Mouse (Mus musculus) left cerebral cortex, postnatal 36 days (tissue): Measurements from ENCODE around the gene Grk6. TPM values are rescaled to one million over a fixed set of nuclear protein-coding genes. Genes with fewer than 3 reads are reported as not detected.
A peak's percentile ranks its signal among the peaks of the same experiment; 100 is the strongest.

Experiments
- DNase-seq, 2 experiments: peaks; one replicate each; pipeline ENCODE4 v3.0.0; 2021 to 2022; ENCODE audit warnings: low spot score in 2 of 2, mixed read lengths in 1 of 2
- intact Hi-C: fragments of 180-260 bp; cut with DNase I; formaldehyde crosslinking; loops from one replicate; pipeline ENCODE4 v1.15.1; 2025
- total RNA-seq, 2 experiments: library from RNA; stranded (reverse); gene quantifications; 2 replicates each; pipeline ENCODE4 v1.2.3; 2021

Grk6 gene
- total RNA-seq, 2 experiments from 2014 or later = 63.4 to 65.2 TPM

DNA sequence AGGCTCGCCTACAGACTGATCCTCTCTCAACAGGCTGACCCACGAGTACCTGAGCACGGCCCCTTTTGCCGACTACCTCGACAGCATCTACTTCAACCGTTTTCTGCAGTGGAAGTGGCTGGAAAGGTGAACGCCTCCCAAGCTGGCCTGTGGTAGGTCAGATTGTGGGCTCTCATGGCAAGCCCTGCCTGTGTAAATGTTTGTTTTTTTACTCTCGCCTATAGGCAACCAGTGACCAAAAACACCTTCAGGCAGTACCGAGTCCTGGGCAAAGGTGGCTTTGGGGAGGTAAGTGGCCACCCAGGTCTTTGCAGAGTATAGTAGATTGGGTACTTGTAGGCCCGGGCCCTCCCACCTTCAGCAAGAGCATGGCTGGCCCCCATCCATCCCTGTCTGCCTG is 6.4 kb downstream of the Grk6 start:
- intact Hi-C loops = no loop called here
- no peak for DNase-seq

DNA sequence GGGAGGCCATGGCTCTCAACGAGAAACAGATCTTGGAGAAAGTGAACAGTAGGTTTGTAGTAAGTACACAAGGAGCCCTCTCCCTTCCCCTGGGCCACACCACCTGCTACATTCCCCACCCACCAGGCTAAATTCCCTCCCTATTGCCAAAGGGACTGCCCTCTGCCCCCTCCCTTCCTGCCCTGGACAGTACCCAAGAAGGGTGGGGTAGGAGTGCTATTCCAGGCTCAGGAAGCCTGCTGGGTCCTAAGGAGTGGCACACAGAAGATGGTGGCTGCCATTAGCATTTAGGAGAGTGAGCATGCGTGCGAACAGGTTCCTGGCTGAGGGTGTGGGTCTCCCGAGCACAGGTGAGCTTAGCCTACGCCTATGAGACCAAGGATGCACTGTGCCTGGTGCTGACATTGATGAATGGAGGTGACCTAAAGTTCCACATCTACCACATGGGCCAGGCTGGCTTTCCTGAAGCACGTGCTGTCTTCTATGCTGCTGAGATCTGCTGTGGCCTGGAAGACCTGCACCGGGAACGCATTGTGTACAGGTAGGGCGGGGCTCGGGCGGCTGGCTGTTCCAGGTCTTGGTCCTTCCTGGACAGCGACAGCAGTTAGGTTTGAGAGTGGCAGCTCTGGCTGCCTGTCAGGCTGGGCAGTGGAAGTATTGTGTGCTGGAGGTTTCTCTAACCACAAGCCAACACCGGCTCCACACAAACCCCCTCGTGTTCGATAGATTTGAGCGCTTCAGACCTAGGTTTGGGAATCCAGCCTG is 7.1 kb downstream of the Grk6 start:
- DNase-seq = no peak
- intact Hi-C loops = no loop called here

DNA sequence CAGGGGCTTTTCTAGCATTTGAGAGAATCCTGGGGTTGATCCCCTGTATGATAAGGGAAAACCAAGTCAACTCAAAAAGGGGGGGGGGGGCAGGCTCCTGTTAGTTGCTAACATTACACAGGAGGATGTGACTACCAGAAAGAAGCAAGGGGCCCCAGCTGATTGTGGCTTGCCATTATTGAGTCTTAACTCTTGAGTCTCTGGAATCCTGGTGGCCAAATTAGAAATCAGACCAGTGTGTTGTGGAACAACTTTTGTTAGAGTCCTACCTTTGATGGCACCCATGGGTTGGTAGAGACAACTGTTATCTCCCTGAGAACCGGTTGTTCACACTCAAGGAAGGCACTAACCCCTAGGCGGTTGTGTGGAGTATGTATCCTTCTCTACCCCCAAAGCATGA is 18.1 kb downstream of the Grk6 start:
- intact Hi-C loops = no loop called here
- no peak for DNase-seq

DNA sequence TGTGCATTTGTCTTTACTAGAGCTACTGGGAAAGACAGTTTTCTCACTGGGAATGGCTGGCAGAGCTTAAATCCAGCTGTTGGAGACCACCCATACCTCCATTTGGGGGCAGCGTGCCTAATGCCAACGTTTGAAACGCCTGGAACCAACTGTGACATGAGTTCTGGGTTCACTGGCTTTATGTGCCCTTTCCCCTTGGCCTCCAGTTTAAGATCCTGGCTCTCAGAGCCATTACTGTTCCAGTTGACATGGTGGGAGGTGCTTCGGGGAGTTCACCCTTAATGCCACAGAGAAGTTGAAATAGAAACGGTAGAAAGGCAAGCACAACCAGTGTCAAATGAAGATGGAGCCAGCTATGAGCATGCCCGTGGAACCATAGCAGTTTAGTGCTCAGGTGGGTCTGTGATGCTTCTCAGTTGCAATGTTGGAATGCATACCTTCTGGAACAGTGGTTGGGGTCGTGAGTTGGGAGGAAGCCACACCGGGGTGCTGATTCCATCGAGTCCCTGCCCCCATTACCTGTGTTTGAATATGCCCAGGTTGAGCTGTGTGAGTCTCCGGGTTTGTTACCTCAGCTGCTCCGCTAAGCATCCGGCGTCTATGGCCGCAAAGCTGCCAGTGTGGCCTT is 18.6 kb downstream of the Grk6 start:
- intact Hi-C loops = no loop called here
- peak in 1 of 2 experiments; percentile 54 for DNase-seq

DNA sequence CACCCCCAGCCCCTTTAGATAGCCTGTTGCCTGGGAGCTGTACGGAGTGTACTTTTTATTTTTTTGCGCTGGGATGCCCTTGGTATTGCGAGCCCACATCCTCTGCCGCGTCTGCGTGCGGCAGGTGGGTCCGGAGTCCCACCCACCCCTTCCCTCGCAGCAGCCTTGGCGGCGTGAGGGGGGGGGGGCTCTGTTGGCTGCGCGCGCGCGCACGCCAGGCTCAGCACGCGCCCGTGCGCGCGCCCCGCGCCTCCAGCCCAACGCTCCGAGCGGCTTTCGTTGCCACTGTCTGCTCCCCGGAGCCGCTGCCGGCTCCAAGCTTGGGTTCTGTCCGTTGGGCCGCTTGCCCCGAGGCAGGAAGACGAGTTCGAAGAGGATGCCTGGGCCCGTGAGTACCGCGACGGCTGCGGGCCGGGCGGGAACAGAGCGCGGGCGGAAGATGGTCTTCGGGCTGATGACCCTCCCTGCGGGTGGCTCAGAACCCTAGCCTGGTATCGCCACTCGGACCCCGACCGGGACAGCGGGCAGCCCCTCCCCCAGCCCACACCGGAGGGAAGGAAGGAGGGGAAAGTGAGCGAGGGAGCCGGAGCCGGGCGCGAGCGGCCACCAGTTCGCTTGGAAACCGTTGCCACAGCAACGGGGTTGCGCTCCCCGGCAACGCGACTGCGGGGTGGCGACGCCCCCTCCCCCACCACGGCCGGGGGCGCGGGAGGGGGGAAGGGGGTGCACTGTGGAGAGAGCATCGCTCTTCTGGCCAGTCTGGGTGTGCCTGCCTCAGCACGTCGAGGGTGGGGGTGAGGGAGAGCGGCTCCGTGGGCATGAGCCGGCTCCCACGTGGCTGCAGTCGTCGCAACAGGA is 19.4 kb downstream of the Grk6 start, which contains the start of gene Prr7:
TSS of gene Prr7 (plus strand) at position 241 of the 858 bp plus-strand sequence.
- intact Hi-C loops = no loop called here
- peak; percentile 71 to 81 for DNase-seq

DNA sequence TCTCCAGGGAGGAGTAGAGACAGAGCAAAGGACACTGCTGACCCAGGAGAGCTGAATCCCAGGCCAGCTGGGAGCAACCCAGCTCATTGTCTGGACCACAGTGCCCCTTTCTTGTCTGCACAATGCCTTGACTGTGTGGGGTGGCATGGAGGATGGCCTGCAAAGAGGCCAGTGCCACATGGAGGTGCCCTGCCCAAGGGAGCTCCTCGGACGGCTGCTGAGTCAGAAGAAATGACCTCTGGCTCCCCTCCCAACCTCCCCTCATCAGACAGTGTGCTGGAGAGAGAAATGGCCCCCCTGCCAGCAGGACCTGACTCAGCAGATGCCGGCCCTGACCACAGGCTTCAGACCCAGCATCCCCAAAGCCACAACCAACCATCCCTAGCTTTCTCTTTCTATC is 20.3 kb downstream of the Grk6 start:
- intact Hi-C loops = no loop called here
- peak in 1 of 2 experiments; percentile 46 for DNase-seq

DNA sequence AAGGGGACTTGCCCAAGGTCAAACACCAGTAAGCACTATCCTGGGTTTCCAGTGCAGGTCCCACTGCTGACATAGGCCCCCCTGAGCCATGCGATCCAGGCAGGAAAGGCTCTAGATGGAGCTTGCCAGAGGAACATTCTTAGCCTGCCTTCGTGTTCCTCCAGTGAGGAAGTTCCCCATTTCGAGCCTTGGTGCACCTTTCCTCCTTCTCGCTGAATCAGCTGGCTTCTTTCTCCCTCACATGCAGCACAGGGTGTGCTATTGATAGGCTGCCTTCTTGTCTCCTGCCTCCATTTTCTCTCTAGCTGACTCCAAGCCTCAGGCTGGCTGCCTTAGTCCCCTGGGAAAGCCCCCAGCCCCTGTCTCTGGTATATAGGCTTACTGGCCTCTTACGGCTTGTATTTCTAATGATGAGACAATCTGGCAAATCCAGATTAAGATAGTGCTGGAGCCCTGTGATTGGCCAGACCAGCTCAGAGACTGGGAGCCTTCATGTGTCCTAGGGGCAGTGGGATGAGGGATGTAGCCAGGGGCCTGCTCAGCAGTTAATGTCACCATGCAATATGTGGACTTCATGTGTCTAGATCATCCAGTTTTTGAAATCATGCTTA is 21.1 kb downstream of the Grk6 start:
- DNase-seq = peak; percentile 33 to 48
- intact Hi-C loops = loop anchor here (2.0 kb wide), 1 partner anchor 61 kb away; no protein-coding TSS in a partner anchor

DNA sequence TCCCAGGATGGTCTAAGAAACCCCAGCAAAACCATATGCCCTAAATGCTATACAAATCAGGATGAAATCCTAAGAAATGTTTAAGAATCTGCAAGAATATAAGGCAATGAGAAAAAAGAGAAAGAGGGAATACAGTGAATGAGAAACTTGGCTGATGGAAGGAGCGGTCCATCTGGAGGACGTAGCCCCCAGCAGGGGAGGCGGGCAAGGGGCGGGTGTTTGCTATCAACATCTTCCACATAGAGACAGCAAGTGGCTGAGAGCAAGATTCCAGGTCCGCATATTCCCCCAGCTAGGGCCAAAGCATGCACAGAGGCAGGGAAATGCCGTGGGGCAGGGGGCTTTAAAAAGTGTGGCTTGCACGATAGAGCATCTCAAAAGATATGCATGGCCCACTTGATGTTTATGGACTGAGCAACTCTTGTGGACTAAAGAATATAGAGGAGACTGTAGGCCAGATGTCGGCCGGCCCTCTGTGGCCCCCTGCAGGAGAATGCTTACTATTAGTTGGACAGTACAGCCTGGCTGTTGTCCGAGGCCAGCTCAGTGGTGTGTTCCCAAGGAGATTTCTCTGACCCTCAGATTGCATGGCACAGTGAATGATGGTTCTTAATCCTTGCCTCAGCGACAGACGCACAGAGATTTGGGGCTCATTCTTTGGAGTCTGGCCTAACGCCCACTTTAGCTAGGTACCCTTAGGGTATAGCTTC is 24.1 kb downstream of the Grk6 start:
- intact Hi-C loops = no loop called here
- no peak for DNase-seq

DNA sequence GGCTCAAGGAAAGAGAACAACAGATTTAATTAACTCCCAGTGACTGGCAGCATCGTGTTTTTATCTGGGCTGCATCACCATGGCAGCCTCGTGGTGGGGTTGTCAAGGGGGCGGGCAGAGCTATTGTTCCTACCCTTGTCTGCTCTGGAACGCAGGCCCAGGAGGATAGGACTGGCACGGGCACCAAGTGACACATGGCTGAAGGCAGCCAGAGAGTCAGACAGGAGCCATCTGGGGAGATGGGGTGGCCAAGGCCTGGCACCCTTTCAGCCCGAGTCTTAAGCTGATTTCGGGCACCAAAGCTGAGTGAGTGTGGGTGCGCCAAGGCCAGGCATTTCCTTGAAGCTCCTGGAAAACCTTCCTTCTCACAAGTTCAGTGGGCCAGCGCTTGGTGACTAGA is 25.5 kb downstream of the Grk6 start:
- intact Hi-C loops = loop anchor here (2.0 kb wide), 1 partner anchor 52 kb away; no protein-coding TSS in a partner anchor
- peak; percentile 51 to 63 for DNase-seq

DNA sequence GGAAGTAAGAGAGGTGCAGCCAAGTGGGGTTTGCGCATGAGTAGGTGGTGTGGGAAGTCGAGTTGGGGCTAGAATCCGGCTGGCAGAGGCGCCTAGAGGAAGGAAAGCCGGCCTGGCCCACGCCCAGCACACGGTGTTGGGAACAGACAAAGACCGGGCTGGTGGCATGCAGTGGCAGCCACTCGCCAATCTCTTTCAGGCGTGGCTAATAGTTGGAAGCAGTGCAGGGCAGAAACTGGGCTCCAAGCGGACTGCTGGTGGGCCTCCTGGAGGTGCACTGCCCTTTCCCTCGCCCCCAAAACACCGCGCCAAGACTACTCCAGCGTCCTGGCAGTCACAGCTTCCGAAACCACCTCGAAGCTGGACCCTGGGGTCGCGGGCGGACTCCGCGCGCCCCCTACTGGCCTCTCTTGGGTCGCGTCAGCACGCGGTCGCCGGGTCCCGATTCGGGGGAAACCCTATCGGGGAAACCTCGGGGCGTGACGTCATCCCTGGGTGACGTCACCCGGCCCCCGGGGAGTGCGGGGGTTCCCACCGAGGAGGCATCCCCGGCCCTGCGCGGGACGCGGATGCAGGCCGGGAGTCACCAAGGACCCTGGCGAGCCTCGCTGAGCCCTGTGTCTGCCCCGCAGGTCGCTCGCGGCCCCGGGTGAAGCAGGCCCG is 26.4 kb downstream of the Grk6 start:
- peak; percentile 78 to 84 for DNase-seq
- intact Hi-C loops = loop anchor here (2.0 kb wide), 1 partner anchor 52 kb away; no protein-coding TSS in a partner anchor

DNA sequence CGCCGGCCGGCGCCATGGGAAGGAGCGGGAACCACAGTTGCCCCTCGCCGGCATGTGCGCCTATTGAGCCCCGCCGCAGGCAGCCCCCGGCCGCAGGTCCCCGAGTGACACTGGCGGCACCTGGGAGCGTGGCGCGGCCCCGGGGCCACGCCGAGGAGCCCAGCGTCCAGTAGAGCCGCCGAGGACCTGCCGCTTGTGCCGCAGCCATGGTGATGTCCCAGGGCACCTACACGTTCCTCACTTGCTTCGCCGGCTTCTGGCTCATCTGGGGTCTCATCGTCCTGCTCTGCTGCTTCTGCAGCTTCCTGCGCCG is 26.9 kb downstream of the Grk6 start:
- intact Hi-C loops = loop anchor here (2.0 kb wide), 2 partner anchors 45 to 53 kb away; no protein-coding TSS in a partner anchor

DNA sequence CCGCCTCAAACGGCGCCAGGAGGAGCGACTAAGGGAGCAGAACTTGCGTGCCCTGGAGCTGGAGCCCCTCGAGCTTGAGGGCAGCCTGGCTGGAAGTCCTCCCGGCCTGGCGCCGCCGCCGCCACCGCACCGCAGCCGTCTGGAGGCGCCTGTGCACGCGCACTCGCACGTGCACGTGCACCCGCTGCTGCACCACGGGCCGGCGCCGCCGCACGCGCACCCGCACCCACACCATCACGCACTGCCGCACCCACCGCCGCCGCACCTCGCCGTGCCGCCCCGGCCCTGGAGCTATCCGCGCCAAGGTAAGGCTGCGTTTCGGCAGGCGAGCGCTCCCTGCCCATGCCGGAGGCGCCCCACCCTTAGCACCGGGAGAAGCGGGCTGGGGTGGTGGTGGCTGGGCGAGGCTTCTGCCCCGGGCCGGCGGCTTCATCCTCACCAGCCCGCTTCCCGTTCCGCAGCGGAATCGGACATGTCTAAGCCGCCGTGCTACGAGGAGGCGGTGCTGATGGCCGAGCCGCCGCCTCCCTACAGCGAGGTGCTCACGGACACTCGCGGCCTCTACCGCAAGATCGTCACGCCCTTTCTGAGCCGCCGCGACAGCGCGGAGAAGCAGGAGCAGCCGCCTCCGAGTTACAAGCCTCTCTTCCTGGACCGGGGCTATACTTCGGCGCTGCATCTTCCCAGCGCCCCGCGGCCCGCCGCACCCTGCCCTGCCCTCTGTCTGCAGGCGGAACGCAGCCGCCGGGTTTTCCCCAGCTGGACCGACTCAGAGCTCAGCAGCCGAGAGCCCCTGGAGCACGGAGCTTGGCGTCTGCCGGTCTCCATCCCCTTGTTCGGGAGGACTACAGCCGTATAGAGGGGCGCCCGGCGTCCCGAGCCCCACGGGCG is 27.5 kb downstream of the Grk6 start:
- intact Hi-C loops = loop anchor here (2.0 kb wide), 1 partner anchor 44 kb away; no protein-coding TSS in a partner anchor
- DNase-seq = peak; percentile 87 to 91

More for the DNA sequence above, 26.9 kb downstream of the Grk6 start:
- no peak for DNase-seq

DNA sequence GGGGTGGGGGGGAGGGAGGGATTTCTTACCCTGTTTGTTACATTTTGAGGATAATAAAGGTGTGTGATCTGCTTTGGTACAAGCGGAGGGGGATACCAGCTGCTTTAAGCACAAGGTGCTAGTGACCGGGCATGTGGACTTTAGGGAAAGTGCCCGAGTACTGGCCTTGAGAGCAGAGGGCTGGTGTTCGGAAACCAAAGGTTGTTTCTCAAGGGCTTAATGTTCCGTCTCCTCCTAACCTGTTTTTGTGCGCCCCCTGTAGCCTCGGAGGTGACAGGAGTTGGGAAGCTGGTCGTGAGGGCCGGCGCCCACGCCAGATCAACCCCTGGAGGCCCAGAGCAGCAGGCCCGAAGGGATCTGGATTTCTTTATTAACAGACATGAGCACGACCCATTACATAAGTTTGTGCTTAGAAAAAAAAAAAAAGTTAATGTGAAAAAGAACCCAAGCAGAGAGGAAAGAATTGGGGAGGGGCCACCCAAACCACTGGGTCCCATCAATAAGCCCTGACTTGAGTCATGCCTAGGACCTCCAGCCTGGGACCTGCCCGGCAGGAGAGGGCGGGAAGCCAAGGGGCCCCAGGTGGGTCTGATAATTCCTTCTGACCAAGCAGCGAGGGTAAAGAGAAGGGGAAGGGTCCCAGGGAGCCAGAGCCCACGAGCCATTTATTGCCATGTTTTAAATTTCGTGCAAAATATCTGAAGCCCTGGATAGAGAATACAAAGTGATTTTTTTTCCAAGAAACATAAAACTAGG is 28.4 kb downstream of the Grk6 start:
- intact Hi-C loops = loop anchor here (2.0 kb wide), 1 partner anchor 44 kb away; no protein-coding TSS in a partner anchor
- DNase-seq = peak; percentile 47 to 49

DNA sequence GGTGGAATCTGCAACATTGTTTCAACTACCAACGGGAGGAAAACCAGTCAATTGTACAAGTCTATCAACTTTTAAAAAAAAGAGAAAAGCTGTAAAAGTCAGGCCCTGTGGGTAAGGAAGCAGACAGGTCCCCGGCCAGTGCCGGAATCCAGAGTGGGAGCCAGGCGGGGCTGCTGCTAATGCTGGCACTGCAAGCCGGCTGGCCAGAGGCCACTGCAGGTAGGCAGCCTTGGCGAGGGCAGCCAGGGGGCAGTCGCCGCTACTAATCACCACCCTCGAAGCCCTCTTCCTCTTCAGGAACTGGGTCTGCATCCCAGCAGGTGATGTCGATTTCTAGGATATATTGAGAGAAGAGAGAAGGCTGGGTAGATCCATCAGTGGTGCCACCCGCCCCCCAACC is 29.1 kb downstream of the Grk6 start:
- intact Hi-C loops = loop anchor here (2.0 kb wide), 1 partner anchor 43 kb away; no protein-coding TSS in a partner anchor
- DNase-seq = peak; percentile 28 to 44

DNA sequence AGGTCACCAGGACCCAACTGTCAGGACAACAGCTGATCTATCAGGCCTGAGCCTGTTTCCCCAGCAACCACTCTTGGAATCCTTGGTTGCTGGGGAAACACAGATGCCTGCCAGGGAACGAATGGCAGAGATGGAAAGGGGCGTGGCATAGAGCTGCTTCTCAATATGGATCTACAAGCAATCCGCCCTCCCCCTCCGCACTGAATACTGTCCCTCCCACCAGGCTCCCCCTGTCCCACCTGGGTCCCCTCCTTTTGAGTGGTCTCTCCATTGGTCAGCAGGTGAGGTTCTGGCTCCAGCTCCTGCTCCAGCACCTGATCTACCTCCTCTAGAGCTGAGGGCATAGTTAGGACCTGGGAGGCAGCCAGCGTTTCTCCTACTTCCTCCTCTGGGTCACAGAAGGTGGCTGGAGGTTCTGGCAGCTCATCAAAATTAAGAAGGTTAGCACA is 29.8 kb downstream of the Grk6 start:
- intact Hi-C loops = no loop called here
- DNase-seq = peak; percentile 70 to 71

DNA sequence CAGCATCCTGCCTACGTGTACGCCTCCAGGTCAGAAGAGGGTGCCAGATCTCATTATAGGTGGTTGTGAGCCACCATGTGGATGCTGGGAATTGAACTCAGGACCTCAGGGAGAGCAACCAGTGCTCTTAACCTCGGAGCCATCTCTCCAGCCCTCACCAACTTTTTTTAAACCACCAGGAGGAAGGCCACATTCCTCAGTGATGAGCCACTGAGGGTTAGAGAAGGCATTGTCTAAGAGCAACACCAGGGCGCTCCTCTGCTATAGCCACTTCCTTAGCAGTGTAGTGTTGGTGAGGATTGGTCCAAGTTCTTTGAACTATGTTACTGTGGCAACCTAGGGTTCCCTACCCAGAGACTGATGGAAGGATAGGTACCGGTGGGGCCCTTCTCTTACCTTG is 30.9 kb downstream of the Grk6 start:
- no peak for DNase-seq
- intact Hi-C loops = no loop called here

DNA sequence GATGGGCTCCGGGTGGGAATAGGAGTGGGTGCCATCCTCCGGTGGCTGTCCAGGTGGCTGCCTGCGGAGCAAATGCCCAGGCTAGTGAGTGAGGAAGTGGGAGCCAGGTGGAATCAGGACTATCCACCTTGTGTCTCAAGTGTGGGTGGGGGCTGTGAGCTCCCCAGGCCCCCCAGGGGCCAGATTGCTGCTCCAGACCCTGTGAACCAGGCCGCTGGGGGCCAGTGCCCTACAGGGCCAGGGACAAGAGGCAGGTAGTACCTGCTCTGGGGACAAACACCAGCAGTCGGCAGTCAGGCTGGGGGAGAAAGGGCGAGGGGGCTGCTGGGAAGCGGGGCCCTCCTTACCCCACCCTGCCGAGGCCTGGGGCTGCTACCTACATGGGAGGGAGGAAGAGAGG is 31.4 kb downstream of the Grk6 start:
- intact Hi-C loops = no loop called here
- DNase-seq = no peak
